Mouse (Mus musculus): ENCODE measurements around the gene Gm20388. TPM values are rescaled to one million over a fixed set of nuclear protein-coding genes. Genes with fewer than 3 reads are reported as not detected.

Gm20388 gene
- polyA plus RNA-seq, 1 experiment from 2014 or later = 1.7 TPM

- Histone ChIP-seq H3K36me3 (no peaks in the 10 kb centered on the region), H3K27ac (no peak overlapping the region), H3K27me3 (ENCODE audit: insufficient read depth, poor library complexity, severe bottlenecking) (peaks cover 4% of the 10 kb centered on the region; the same call in 1 of the 2 replicates), H3K9me3 (no peaks in the 10 kb centered on the region), H3K4me3 (no peak overlapping the region), H3K4me1 (replicated peaks) (no peaks in the 10 kb centered on the region)
- DNase-seq (ENCODE audit: low spot score) = peak; percentile 50
- WGBS = 55% methylated on average over 5 of the region's 5 CpGs
Measured at GRCm38 (mm10) chr8:121532381-121532780, 1621.7 kb downstream of the Gm20388 start.

- no peak for DNase-seq (ENCODE audit: low spot score)
- no peaks in the 10 kb centered on the region for H3K36me3 ChIP-seq
- H3K27ac ChIP-seq = no peak overlapping the region
- H3K4me1 ChIP-seq (replicated peaks) = peaks cover 5% of the 10 kb centered on the region
- H3K4me3 ChIP-seq = no peak overlapping the region
- peaks cover 10% of the 10 kb centered on the region; the same call in 1 of the 2 replicates for H3K9me3 ChIP-seq
- WGBS = 82% methylated on average over 19 of the region's 19 CpGs
- H3K27me3 ChIP-seq (ENCODE audit: insufficient read depth, poor library complexity, severe bottlenecking) = 0 out of 2 replicates have a peak, but pooled peaks cover 18% of the 10 kb centered on the region
Measured at GRCm38 (mm10) chr8:121541862-121542261, 1631.2 kb downstream of the Gm20388 start.

DNA sequence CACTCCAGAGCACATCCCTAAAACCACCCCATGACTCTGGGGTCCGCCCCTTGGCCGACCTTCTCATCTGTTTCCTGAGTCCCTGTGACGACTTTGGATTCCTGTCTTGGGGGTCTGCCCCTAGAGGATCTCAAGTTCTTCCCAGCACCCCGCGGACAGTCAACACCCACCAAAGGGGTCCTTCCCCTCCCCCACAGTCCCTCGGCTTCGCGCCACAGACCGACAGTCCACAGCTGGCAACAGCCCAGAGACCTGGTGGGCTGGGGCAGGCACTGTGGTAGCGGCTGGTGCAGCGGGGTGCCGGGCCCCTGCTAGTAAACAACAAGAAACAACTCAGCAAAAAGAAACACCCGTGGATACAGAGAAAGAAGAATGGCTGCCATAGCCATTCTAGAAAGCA lies 1632.3 kb downstream of the Gm20388 start:
- H3K4me3 ChIP-seq = no peak overlapping the region
- no peaks in the 10 kb centered on the region for H3K36me3 ChIP-seq
- H3K27ac ChIP-seq = no peak overlapping the region
- 64% methylated on average over 13 of the region's 13 CpGs for WGBS
- H3K4me1 ChIP-seq (replicated peaks) = peaks cover 5% of the 10 kb centered on the region
- H3K9me3 ChIP-seq = peaks cover 10% of the 10 kb centered on the region; the same call in 1 of the 2 replicates
- 0 out of 2 replicates have a peak, but pooled peaks cover 18% of the 10 kb centered on the region for H3K27me3 ChIP-seq (ENCODE audit: insufficient read depth, poor library complexity, severe bottlenecking)
- DNase-seq (ENCODE audit: low spot score) = no peak

GRCm38 (mm10) chr8:121544276-121544785 lies 1633.7 kb downstream of the Gm20388 start, which contains the start of gene 1700018B08Rik:
1700018B08Rik (minus strand) TSS chr8:121544320.
- WGBS = 86% methylated on average over 12 of the region's 12 CpGs
- Histone ChIP-seq H3K36me3 (peaks cover under 1% of the 10 kb centered on the region; the same call in 1 of the 2 replicates), H3K27me3 (ENCODE audit: insufficient read depth, poor library complexity, severe bottlenecking) (0 out of 2 replicates have a peak, but pooled peaks cover 18% of the 10 kb centered on the region), H3K9me3 (peaks cover 10% of the 10 kb centered on the region; the same call in 1 of the 2 replicates), H3K4me3 (no peak within 1 kb of the TSS), H3K27ac (no peak within 1 kb of the TSS), H3K4me1 (replicated peaks) (peaks cover 5% of the 10 kb centered on the region)
- no peak for DNase-seq (ENCODE audit: low spot score)

DNA sequence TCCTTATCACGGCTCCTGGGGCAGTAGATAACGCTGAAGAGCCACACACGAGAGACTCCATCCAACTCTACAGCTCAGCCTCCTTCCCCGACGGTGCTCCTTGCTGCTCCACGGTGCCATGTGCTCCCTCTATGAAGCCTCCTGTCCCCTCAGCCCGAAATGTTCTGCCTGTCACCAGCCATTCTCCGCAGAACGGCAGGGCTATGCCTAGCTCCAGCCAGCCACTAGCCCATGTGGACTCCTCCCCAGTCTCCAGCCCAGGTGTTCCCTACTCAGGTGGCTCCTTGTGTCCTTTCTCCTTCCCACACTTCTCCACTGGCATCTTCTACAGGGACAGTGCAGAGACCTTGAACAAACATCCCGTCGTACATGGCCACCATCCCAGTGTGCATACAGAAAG lies 1634.3 kb downstream of the Gm20388 start:
- Histone ChIP-seq H3K36me3 (peaks cover 6% of the 10 kb centered on the region), H3K4me1 (replicated peaks) (peaks cover 5% of the 10 kb centered on the region), H3K27ac (no peak overlapping the region), H3K9me3 (peaks cover 10% of the 10 kb centered on the region; the same call in 1 of the 2 replicates), H3K4me3 (no peak overlapping the region), H3K27me3 (ENCODE audit: insufficient read depth, poor library complexity, severe bottlenecking) (0 out of 2 replicates have a peak, but pooled peaks cover 16% of the 10 kb centered on the region)
- DNase-seq (ENCODE audit: low spot score) = no peak
- 79% methylated on average over 11 of the region's 11 CpGs for WGBS

DNA sequence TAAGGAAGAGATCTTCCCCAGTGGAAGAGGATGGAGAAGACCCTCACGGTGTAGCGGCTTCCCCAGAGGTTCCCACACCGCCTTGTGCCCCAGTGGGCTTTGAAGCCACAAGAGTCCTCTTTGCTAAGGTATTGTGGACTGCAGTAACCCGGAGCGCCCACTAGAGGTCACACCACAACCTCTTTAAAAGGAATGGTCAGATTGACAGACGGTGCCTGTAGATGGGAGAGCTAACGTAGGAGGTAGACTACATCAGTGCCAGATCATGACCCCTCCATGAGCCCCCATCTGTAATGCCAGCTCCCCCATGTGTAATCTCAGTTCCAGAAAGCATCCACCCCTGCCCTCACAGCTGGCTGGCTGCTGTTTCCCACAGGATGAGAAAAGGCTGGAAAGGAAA lies 1636.5 kb downstream of the Gm20388 start:
- peaks cover 22% of the 10 kb centered on the region for H3K4me1 ChIP-seq (replicated peaks)
- no peak overlapping the region for H3K4me3 ChIP-seq
- DNase-seq (ENCODE audit: low spot score) = peak; percentile 82
- 0 out of 2 replicates have a peak, but pooled peaks cover 5% of the 10 kb centered on the region for H3K9me3 ChIP-seq
- WGBS = 12% methylated on average over 7 of the region's 7 CpGs
- no peak overlapping the region for H3K27ac ChIP-seq
- 0 out of 2 replicates have a peak, but pooled peaks cover 13% of the 10 kb centered on the region for H3K27me3 ChIP-seq (ENCODE audit: insufficient read depth, poor library complexity, severe bottlenecking)
- peaks cover 28% of the 10 kb centered on the region for H3K36me3 ChIP-seq

- H3K27me3 ChIP-seq (ENCODE audit: insufficient read depth, poor library complexity, severe bottlenecking) = 0 out of 2 replicates have a peak, but pooled peaks cover 5% of the 10 kb centered on the region
- no peak overlapping the region for H3K27ac ChIP-seq
- 93% methylated on average over 6 of the region's 6 CpGs for WGBS
- peaks cover 56% of the 10 kb centered on the region for H3K36me3 ChIP-seq
- peaks cover 22% of the 10 kb centered on the region for H3K4me1 ChIP-seq (replicated peaks)
- DNase-seq (ENCODE audit: low spot score) = no peak
- no peaks in the 10 kb centered on the region for H3K9me3 ChIP-seq
- no peak overlapping the region for H3K4me3 ChIP-seq
Measured at GRCm38 (mm10) chr8:121550056-121550455, 1639.4 kb downstream of the Gm20388 start.

- Histone ChIP-seq H3K9me3 (no peaks in the 10 kb centered on the region), H3K27me3 (ENCODE audit: insufficient read depth, poor library complexity, severe bottlenecking) (no peaks in the 10 kb centered on the region), H3K36me3 (peaks cover 66% of the 10 kb centered on the region), H3K27ac (no peak overlapping the region), H3K4me3 (no peak overlapping the region), H3K4me1 (replicated peaks) (peaks cover 22% of the 10 kb centered on the region)
- WGBS = 55% methylated on average over 24 of the region's 24 CpGs
- DNase-seq (ENCODE audit: low spot score) = no peak
Measured at GRCm38 (mm10) chr8:121551065-121551985, 1640.7 kb downstream of the Gm20388 start.

DNA sequence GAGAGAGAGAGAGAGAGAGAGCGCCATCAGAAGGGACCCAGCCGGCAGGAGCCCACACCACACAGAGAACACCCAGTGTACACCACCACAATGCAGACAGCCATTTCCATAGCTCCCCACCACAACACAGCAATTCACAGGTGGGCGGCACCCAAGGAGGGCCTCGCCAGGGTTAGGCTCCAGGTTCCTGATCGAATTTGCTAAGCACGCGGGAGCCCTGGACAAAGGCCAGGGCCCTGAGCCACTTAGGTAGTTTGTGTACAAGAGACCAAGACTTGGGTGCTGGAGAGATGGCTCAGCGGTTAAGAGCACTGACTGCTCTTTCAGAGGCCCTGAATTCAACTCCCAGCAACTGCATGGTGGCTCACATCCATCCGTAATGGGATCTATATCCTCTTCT lies 1641.9 kb downstream of the Gm20388 start:
- Histone ChIP-seq H3K27ac (no peak overlapping the region), H3K4me3 (no peak overlapping the region), H3K27me3 (ENCODE audit: insufficient read depth, poor library complexity, severe bottlenecking) (no peaks in the 10 kb centered on the region), H3K4me1 (replicated peaks) (peaks cover 22% of the 10 kb centered on the region), H3K9me3 (no peaks in the 10 kb centered on the region), H3K36me3 (peaks cover 72% of the 10 kb centered on the region)
- DNase-seq (ENCODE audit: low spot score) = no peak
- 89% methylated on average over 9 of the region's 9 CpGs for WGBS

- DNase-seq (ENCODE audit: low spot score) = no peak
- peaks cover 87% of the 10 kb centered on the region for H3K36me3 ChIP-seq
- H3K4me3 ChIP-seq = no peak overlapping the region
- H3K27ac ChIP-seq = no peak overlapping the region
- H3K4me1 ChIP-seq (replicated peaks) = peaks cover 22% of the 10 kb centered on the region
- 95% methylated on average over 32 of the region's 32 CpGs for WGBS
- no peaks in the 10 kb centered on the region for H3K9me3 ChIP-seq
- H3K27me3 ChIP-seq (ENCODE audit: insufficient read depth, poor library complexity, severe bottlenecking) = no peaks in the 10 kb centered on the region
Measured at GRCm38 (mm10) chr8:121553831-121554475, 1643.3 kb downstream of the Gm20388 start.

- Histone ChIP-seq H3K4me1 (replicated peaks) (peaks cover 13% of the 10 kb centered on the region), H3K27me3 (ENCODE audit: insufficient read depth, poor library complexity, severe bottlenecking) (no peaks in the 10 kb centered on the region), H3K36me3 (peaks cover 75% of the 10 kb centered on the region), H3K9me3 (no peaks in the 10 kb centered on the region), H3K4me3 (no peak overlapping the region), H3K27ac (no peak overlapping the region)
- no peak for DNase-seq (ENCODE audit: low spot score)
- WGBS = 89% methylated on average over 11 of the region's 11 CpGs
Measured at GRCm38 (mm10) chr8:121557746-121558145, 1647.1 kb downstream of the Gm20388 start.

GRCm38 (mm10) chr8:121558538-121558937 lies 1647.9 kb downstream of the Gm20388 start:
- no peak for DNase-seq (ENCODE audit: low spot score)
- Histone ChIP-seq H3K4me1 (replicated peaks) (peaks cover 21% of the 10 kb centered on the region), H3K27me3 (ENCODE audit: insufficient read depth, poor library complexity, severe bottlenecking) (no peaks in the 10 kb centered on the region), H3K4me3 (no peak overlapping the region), H3K27ac (no peak overlapping the region), H3K9me3 (no peaks in the 10 kb centered on the region), H3K36me3 (peaks cover 70% of the 10 kb centered on the region)
- 92% methylated on average over 16 of the region's 16 CpGs for WGBS

All from hindbrain, embryonic 10.5 days (tissue).